Mouse (Mus musculus) thymus, postnatal 4 days (tissue): ENCODE data around the gene Rsbn1.

Experiments used
- DNase-seq: peaks from one replicate; pipeline ENCODE4 v3.0.0; 2021

Rsbn1 gene

GRCm38 (mm10) chr3:103960622-103961021 is 46.7 kb downstream of the Rsbn1 start:
- no peak for DNase-seq

GRCm38 (mm10) chr3:103967231-103967630 is 53.3 kb downstream of the Rsbn1 start:
- no peak for DNase-seq

GRCm38 (mm10) chr3:103967861-103968691 is 54.2 kb downstream of the Rsbn1 start, which contains the start of gene Phtf1:
TSS of gene Phtf1 (plus strand) at chr3:103968110.
- DNase-seq = peak; percentile 89

- DNase-seq = peak; percentile 60
Measured at GRCm38 (mm10) chr3:103968701-103969100, 54.8 kb downstream of the Rsbn1 start.

- no peak for DNase-seq
Measured at GRCm38 (mm10) chr3:103971157-103971556, 57.2 kb downstream of the Rsbn1 start.

DNA sequence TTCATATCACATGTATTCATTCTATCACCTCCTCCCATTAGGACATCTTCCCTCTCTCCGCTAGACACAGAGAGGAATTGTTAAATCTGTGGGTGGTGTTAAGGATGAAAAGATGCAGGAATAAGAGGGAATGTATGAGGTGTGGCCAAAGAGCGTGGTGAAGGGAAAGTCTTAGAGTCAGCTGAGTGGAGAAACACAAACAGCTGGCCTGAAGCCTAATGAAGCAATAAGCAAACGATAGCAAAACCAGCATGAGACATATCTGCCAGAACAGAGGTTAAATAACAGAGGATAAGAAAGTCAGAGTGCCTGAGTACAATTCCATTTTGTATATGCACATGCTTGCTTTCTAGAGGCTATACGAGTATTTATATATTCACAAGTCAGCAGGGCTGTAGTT is 70.6 kb downstream of the Rsbn1 start:
- DNase-seq = no peak

GRCm38 (mm10) chr3:103985194-103985593 is 71.3 kb downstream of the Rsbn1 start:
- DNase-seq = no peak

DNA sequence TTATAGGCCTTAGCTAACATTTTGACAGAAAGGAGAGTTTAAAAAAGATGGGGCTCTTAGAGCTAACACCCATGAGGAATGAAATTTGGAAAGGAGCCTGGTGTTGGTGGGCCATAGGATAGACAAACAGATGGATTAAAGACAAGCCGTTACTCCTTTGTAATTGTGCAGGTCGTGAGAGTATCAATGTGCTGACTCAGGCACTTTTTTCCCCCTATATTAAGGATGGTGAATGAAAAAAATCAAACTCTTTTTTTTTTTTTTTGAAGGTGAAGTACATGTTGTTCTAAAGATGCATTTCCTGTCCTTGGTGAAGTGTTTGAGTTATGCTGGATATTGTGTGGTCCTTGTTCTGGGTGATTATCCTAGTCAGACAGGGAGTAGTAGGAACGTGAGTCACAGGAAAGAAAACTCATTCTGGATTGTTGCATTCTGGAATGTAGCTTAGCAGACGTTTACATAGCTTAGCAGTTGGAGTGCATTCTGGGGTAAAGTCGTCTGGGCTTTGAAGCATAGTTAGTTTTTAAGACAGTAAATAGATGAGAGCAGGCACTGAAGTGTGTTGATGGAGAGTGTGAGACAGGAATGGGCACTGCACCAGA is 74.0 kb downstream of the Rsbn1 start:
- no peak for DNase-seq

DNA sequence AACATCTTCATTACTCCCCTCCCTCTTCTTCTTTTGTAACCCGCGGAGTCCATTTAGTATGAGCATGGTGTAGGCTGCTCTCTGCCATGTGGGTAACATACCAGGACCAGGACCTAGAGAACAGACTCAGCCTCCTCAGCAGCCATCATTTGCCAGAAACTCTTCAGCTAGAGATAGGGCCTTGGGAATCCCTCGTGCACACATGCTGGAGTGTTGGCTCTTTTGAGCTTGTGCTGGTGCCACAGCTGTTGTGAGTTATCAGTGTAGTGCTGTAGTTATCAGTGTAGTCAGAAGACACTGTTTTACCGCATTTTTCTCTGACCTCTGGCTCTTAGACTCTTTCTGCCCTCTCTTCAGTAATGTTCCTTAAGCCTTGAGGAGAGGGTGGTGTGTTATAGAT is 75.4 kb downstream of the Rsbn1 start:
- DNase-seq = no peak

- DNase-seq = no peak
Measured at GRCm38 (mm10) chr3:103991271-103991670, 77.4 kb downstream of the Rsbn1 start.

DNA sequence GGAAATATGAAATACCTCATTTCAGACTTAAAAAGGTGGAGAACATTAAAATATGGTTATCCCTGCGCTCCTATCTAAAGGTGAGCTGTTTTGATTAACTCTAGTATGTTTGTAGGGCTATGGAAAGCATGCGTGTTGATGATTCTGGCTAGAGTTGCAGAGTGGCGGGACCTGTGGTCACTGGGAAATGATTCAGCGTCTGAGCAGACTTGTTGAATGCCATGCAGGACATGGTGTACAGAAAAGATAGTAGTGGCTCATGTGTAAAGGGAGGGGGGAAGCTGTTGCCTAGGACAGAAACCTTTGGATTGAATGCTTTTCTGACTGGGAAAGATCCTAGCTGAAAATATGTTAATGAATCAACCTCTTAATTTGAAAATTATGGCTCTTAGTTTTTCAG is 84.8 kb downstream of the Rsbn1 start:
- DNase-seq = no peak

GRCm38 (mm10) chr3:104006896-104007466 is 93.1 kb downstream of the Rsbn1 start:
- DNase-seq = no peak

DNA sequence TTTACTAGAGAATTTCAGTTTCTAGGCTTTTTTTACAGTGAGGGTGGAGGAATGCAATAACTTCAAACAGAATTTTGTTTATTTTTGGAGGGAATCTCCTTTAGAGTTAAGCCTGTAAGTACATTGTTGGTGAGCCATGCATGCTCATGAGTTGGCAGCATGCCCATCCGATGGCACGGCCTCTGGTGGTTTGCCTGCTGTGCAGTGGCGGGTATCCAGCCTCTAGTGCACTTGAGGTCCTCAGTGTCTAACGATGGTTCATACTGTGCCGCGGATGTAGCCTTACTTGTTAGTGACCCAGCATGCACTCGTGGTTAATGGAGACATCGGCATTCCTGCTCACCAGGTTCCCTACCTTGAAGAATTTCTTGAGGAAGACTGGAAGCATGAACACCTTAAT is 93.6 kb downstream of the Rsbn1 start:
- DNase-seq = no peak

- DNase-seq = no peak
Measured at GRCm38 (mm10) chr3:104009924-104010662, 96.2 kb downstream of the Rsbn1 start.

DNA sequence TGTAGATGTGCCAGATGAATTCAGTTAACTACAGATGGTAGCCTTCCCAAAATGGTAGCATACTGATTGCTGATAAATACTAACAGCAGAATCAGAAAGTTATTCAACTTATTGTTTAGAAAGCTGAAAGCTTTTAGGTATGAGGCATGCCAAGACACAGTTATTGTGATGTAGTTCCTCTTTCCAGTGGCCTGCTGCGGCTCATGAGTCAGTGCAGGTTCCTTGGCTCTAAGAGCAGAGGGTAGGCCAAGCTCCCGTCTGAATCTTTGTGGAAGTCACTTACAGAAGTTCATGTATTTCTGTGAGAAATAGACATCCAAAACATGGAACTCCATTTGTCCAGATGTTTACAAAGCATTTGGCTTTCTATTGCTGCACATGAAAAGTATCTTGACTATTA is 98.1 kb downstream of the Rsbn1 start:
- no peak for DNase-seq
